Mouse (Mus musculus) CH12.LX (cell line): Measurements from ENCODE around the gene Spice1. TPM values are rescaled to one million over a fixed set of nuclear protein-coding genes. Genes with fewer than 3 reads are reported as not detected.
A peak's percentile ranks its signal among the peaks of the same experiment; 100 is the strongest.

Experiments used
- DNase-seq: peaks from one replicate; pipeline ENCODE4 v3.0.0-alpha.2; 2013; ENCODE audit errors: extremely low read depth
- H3K27ac ChIP-seq: 2 replicates; pipeline ENCODE4 v1.5.1; 2012; ENCODE audit warnings: low read depth, mild to moderate bottlenecking, control low read depth, moderate library complexity; ENCODE audit not compliant: insufficient read depth
- H3K27me3 ChIP-seq: replicated peaks from 2 replicates; pipeline ENCODE3; 2012; ENCODE audit warnings: inconsistent platforms
- H3K36me3 ChIP-seq, 2 experiments: replicated peaks in 1 of 2; 2 replicates each; pipeline versions ENCODE3 to v1.6.1; 2012; ENCODE audit warnings: inconsistent platforms in 1 of 2, low read length in 1 of 2, mild to moderate bottlenecking in 1 of 2, mixed read lengths in 1 of 2, moderate library complexity in 1 of 2; ENCODE audit not compliant: control insufficient read depth in 1 of 2, insufficient read depth in 1 of 2
- H3K4me1 ChIP-seq, 2 experiments: 2 replicates each; pipeline ENCODE4 v1.6.1; 2012; ENCODE audit warnings: inconsistent platforms in 1 of 2, moderate library complexity in 1 of 2; ENCODE audit not compliant: insufficient read depth in 2 of 2, control insufficient read depth in 1 of 2
- H3K4me2 ChIP-seq: 2 replicates; pipeline ENCODE4 v1.6.1; 2012; ENCODE audit warnings: low read depth, mild to moderate bottlenecking, control low read depth; ENCODE audit not compliant: poor library complexity, insufficient read depth, severe bottlenecking
- H3K4me3 ChIP-seq, 3 experiments: fragments of 150-350 bp in 1 of 3; sonication (generic) in 1 of 3; replicated peaks in 1 of 3; 2 replicates each; pipeline versions ENCODE3 to v1.5.1; 2011 to 2012; ENCODE audit warnings: low read depth in 2 of 3, low read length in 2 of 3, mild to moderate bottlenecking in 2 of 3, moderate library complexity in 2 of 3, control low read depth in 1 of 3, improper control_type of control experiment in 1 of 3, inconsistent platforms in 1 of 3, mixed read lengths in 1 of 3; ENCODE audit not compliant: poor library complexity in 1 of 3
- H3K79me2 ChIP-seq: replicated peaks from 2 replicates; pipeline ENCODE4 v1.6.1; 2012; ENCODE audit warnings: mild to moderate bottlenecking, moderate library complexity; ENCODE audit not compliant: control insufficient read depth, poor library complexity, insufficient read depth, severe bottlenecking; ENCODE audit errors: extremely low read depth
- H3K9ac ChIP-seq: 2 replicates; pipeline ENCODE4 v1.6.1; 2012; ENCODE audit warnings: low read depth, mild to moderate bottlenecking, control low read depth, moderate library complexity; ENCODE audit not compliant: insufficient read depth
- H3K9me3 ChIP-seq: replicated peaks from 2 replicates; pipeline ENCODE3; 2012; ENCODE audit warnings: low read length, inconsistent platforms, mixed read lengths
- CHD1 ChIP-seq: IDR thresholded peaks from 2 replicates; pipeline ENCODE4 v1.6.1; 2012; ENCODE audit warnings: low read depth, low read length, improper control_type of control experiment, inconsistent platforms
- CHD2 ChIP-seq: IDR thresholded peaks from 2 replicates; pipeline ENCODE4 v1.6.1; 2011; ENCODE audit warnings: low read length, improper control_type of control experiment
- CTCF ChIP-seq, 2 experiments: IDR thresholded peaks in 1 of 2; conservative IDR thresholded peaks in 1 of 2; 2 replicates each; pipeline ENCODE4 v1.5.1; 2011 to 2012; ENCODE audit warnings: low read depth in 2 of 2, low read length in 2 of 2, improper control_type of control experiment in 1 of 2, inconsistent platforms in 1 of 2, mild to moderate bottlenecking in 1 of 2, moderate library complexity in 1 of 2
- E2F4 ChIP-seq: IDR thresholded peaks from 2 replicates; pipeline ENCODE4 v1.6.1; 2011; ENCODE audit warnings: low read depth, low read length, improper control_type of control experiment; ENCODE audit not compliant: insufficient replicate concordance
- EP300 ChIP-seq: IDR thresholded peaks from 2 replicates; pipeline ENCODE4 v1.6.1; 2011; ENCODE audit warnings: low read length, improper control_type of control experiment
- ETS1 ChIP-seq: conservative IDR thresholded peaks from 2 replicates; pipeline ENCODE4 v1.6.1; 2012; ENCODE audit warnings: low read depth, mild to moderate bottlenecking, inconsistent platforms, low read length, improper control_type of control experiment, moderate library complexity
- GABPA ChIP-seq: IDR thresholded peaks from 2 replicates; pipeline ENCODE4 v1.6.1; 2012; ENCODE audit warnings: low read depth, low read length, improper control_type of control experiment, inconsistent platforms; ENCODE audit not compliant: insufficient replicate concordance
- HCFC1 ChIP-seq: IDR thresholded peaks from 2 replicates; pipeline ENCODE4 v1.6.1; 2012; ENCODE audit warnings: low read depth, mild to moderate bottlenecking, inconsistent platforms, low read length, improper control_type of control experiment
- IRF4 ChIP-seq: IDR thresholded peaks from 2 replicates; pipeline ENCODE4 v1.6.1; 2014; ENCODE audit warnings: low read depth, mild to moderate bottlenecking, inconsistent platforms, low read length, improper control_type of control experiment
- MAFK ChIP-seq: IDR thresholded peaks from 2 replicates; pipeline ENCODE4 v1.6.1; 2011; ENCODE audit warnings: low read length, improper control_type of control experiment; ENCODE audit not compliant: insufficient replicate concordance
- MAX ChIP-seq: IDR thresholded peaks from 2 replicates; pipeline ENCODE4 v1.6.1; 2011; ENCODE audit warnings: low read length, improper control_type of control experiment
- MAZ ChIP-seq: IDR thresholded peaks from 2 replicates; pipeline ENCODE4 v1.6.1; 2012; ENCODE audit warnings: low read depth, mild to moderate bottlenecking, inconsistent platforms, low read length, improper control_type of control experiment, moderate library complexity
- MEF2A ChIP-seq: IDR thresholded peaks from 2 replicates; pipeline ENCODE4 v1.6.1; 2014; ENCODE audit warnings: low read depth, mild to moderate bottlenecking, inconsistent platforms, low read length, improper control_type of control experiment, borderline replicate concordance
- MXI1 ChIP-seq: IDR thresholded peaks from 2 replicates; pipeline ENCODE4 v1.6.1; 2011; ENCODE audit warnings: mild to moderate bottlenecking, low read depth, low read length, improper control_type of control experiment
- MYC ChIP-seq: IDR thresholded peaks from 2 replicates; pipeline ENCODE4 v1.6.1; 2011; ENCODE audit warnings: low read depth, mild to moderate bottlenecking, improper control_type of control experiment, low read length
- NELFE ChIP-seq: IDR thresholded peaks from 2 replicates; pipeline ENCODE4 v1.6.1; 2011; ENCODE audit warnings: low read depth, low read length, improper control_type of control experiment
- NRF1 ChIP-seq: IDR thresholded peaks from 2 replicates; pipeline ENCODE4 v1.6.1; 2014; ENCODE audit warnings: low read depth, mild to moderate bottlenecking, inconsistent platforms, low read length, improper control_type of control experiment, moderate library complexity
- PAX5 ChIP-seq: IDR thresholded peaks from 2 replicates; pipeline ENCODE4 v1.6.1; 2012; ENCODE audit warnings: low read length, inconsistent platforms, mixed read lengths
- POLR2A ChIP-seq: IDR thresholded peaks from 2 replicates; pipeline ENCODE4 v1.6.1; 2011; ENCODE audit warnings: low read depth, mild to moderate bottlenecking, improper control_type of control experiment, low read length
- POLR2AphosphoS2 ChIP-seq: IDR thresholded peaks from 2 replicates; pipeline ENCODE4 v1.6.1; 2011; ENCODE audit warnings: low read depth, low read length, improper control_type of control experiment
- RAD21 ChIP-seq: IDR thresholded peaks from 2 replicates; pipeline ENCODE4 v1.6.1; 2011; ENCODE audit warnings: low read depth, mild to moderate bottlenecking, low read length, improper control_type of control experiment, moderate library complexity
- RCOR1 ChIP-seq: conservative IDR thresholded peaks from 2 replicates; pipeline ENCODE4 v1.6.1; 2012; ENCODE audit warnings: low read depth, mild to moderate bottlenecking, inconsistent platforms, low read length, improper control_type of control experiment
- SIN3A ChIP-seq: IDR thresholded peaks from 2 replicates; pipeline ENCODE4 v1.6.1; 2012; ENCODE audit warnings: low read length, improper control_type of control experiment, inconsistent platforms
- TBP ChIP-seq: conservative IDR thresholded peaks from 2 replicates; pipeline ENCODE4 v1.6.1; 2011; ENCODE audit warnings: low read depth, low read length, improper control_type of control experiment
- USF1 ChIP-seq: IDR thresholded peaks from 2 replicates; pipeline ENCODE4 v1.6.1; 2014; ENCODE audit warnings: low read depth, mild to moderate bottlenecking, inconsistent platforms, low read length, improper control_type of control experiment
- USF2 ChIP-seq: conservative IDR thresholded peaks from 2 replicates; pipeline ENCODE4 v1.6.1; 2011; ENCODE audit warnings: low read depth, low read length, improper control_type of control experiment
- ZC3H11A ChIP-seq: IDR thresholded peaks from 2 replicates; pipeline ENCODE4 v1.6.1; 2012; ENCODE audit warnings: low read depth, mild to moderate bottlenecking, inconsistent platforms, low read length, improper control_type of control experiment
- ZKSCAN1 ChIP-seq: IDR thresholded peaks from 2 replicates; pipeline ENCODE4 v1.6.1; 2012; ENCODE audit warnings: low read depth, inconsistent platforms, low read length, improper control_type of control experiment, borderline replicate concordance
- ZMIZ1 ChIP-seq: IDR thresholded peaks from 2 replicates; pipeline ENCODE4 v1.6.1; 2012; ENCODE audit warnings: low read depth, mild to moderate bottlenecking, inconsistent platforms, low read length, improper control_type of control experiment
- ZNF384 ChIP-seq: IDR thresholded peaks from 2 replicates; pipeline ENCODE4 v1.6.1; 2012; ENCODE audit warnings: low read depth, low read length, improper control_type of control experiment, inconsistent platforms
- dilution Hi-C: fragments of 300-500 bp; cut with MboI; formaldehyde crosslinking; loops from 2 replicates; pipeline ENCODE4 v1.14.3; 2020; ENCODE audit warnings: low sequenced_read_pairs; ENCODE audit not compliant: extremely low pct_unique_long_range_greater_than_20kb, extremely low pct_ligation_motif_present
- in situ Hi-C: fragments of 300-500 bp; cut with MboI; formaldehyde crosslinking; loops from 3 replicates; pipeline ENCODE4 v1.14.3; 2019; ENCODE audit warnings: low sequenced_read_pairs, low pct_ligation_motif_present, low pct_unique_long_range_greater_than_20kb, mixed read lengths
- polyA plus RNA-seq: library from polyadenylated mRNA; unstranded; fragments of >175 nt; gene quantifications from 2 replicates; pipeline ENCODE4 v1.2.1, GENCODE M21; 2012; ENCODE audit warnings: low read depth; ENCODE audit not compliant: insufficient read length
- total RNA-seq, 2 experiments: library from RNA; depleted of rRNA; stranded (reverse); fragments of 300-350 nt in 1 of 2; fragments of >200 nt in 1 of 2; gene quantifications; 2 replicates each; pipeline ENCODE4 v1.2.3; 2012 to 2014

Spice1 gene
- total and polyA plus RNA-seq, 3 experiments = 12.1 to 19.6 (median 15.7) TPM

- no peak overlapping the region for H3K9ac ChIP-seq
- H3K79me2 ChIP-seq = no peaks in the 10 kb centered on the region
- in situ Hi-C loops = no loop called here
- TF ChIP-seq RAD21 = no peak
- TF ChIP-seq NRF1 = no peak
- TF ChIP-seq GABPA = no peak
- TF ChIP-seq CHD2 = no peak
- TF ChIP-seq ETS1 = no peak
- TF ChIP-seq HCFC1 = no peak
- no peak for TF ChIP-seq PAX5
- no peak for TF ChIP-seq E2F4
- TF ChIP-seq USF1 = no peak
- no peak for TF ChIP-seq TBP
- TF ChIP-seq CHD1 = no peak
- no peak for DNase-seq
- peaks cover 11 to 59% of the 10 kb centered on the region in 2 experiments for H3K36me3 ChIP-seq
- H3K4me2 ChIP-seq = no peak overlapping the region
- no peaks in the 10 kb centered on the region for H3K4me1 ChIP-seq
- no peak overlapping the region for H3K27ac ChIP-seq
- no peaks in the 10 kb centered on the region for H3K27me3 ChIP-seq
- H3K4me3 ChIP-seq = no peak overlapping the region
- dilution Hi-C loops = no loop called here
- no peaks in the 10 kb centered on the region for H3K9me3 ChIP-seq
These were observed 37.3 kb downstream of the Spice1 start for GRCm38 (mm10) chr16:44384251-44384650.

GRCm38 (mm10) chr16:44391877-44392548 lies 45.1 kb downstream of the Spice1 start:
- peak overlapping the region; percentile 57; the same call in 1 of the 2 replicates for H3K4me2 ChIP-seq
- no peaks in the 10 kb centered on the region for H3K79me2 ChIP-seq
- no peak overlapping the region for H3K4me3 ChIP-seq
- in situ Hi-C loops (no loop called here), dilution Hi-C loops (no loop called here)
- H3K36me3 ChIP-seq = peaks cover 0 to 24% of the 10 kb centered on the region in 2 experiments
- no peaks in the 10 kb centered on the region for H3K27me3 ChIP-seq
- peaks cover 0 to 10% of the 10 kb centered on the region in 2 experiments; a peak in 3 of 4 replicates for H3K4me1 ChIP-seq
- H3K9me3 ChIP-seq = peaks cover 6% of the 10 kb centered on the region
- H3K27ac ChIP-seq = no peak overlapping the region
- DNase-seq = peak; percentile 77
- H3K9ac ChIP-seq = peak overlapping the region; percentile 22; the same call in 1 of the 2 replicates
- TF ChIP-seq MYC (peak; percentile 95), USF2 (no peak), TBP (0 out of 2 replicates have a peak, but pooled peaks have one; percentile 13), CHD2 (peak; percentile 29; the same call in 1 of the 2 replicates), PAX5 (no peak), GABPA (no peak), MAX (peak; percentile 95), ZMIZ1 (no peak), NELFE (peak; percentile 73), CTCF (conservative IDR thresholded peaks at IDR 0.05 in 1 of 2, IDR thresholded peaks at IDR 0.05 in 1 of 2; ENCODE audit: low read depth in 2 of 2, low read length in 2 of 2) (peak; percentile 91 to 94), NRF1 (peak; percentile 31; the same call in 1 of the 2 replicates), RAD21 (peak; percentile 76), ZNF384 (no peak), SIN3A (0 out of 2 replicates have a peak, but pooled peaks have one; percentile 22), IRF4 (peak; percentile 54), EP300 (no peak), ZKSCAN1 (no peak), HCFC1 (peak; percentile 69), MAFK (no peak), POLR2AphosphoS2 (no peak), POLR2A (peak; percentile 39; the same call in 1 of the 2 replicates), MEF2A (peak; percentile 55; the same call in 1 of the 2 replicates), MXI1 (no peak; the same call in 1 of the 2 replicates), MAZ (0 out of 2 replicates have a peak, but pooled peaks have one; percentile 59), ZC3H11A (peak; percentile 1; the same call in 1 of the 2 replicates), E2F4 (no peak), RCOR1 (0 out of 2 replicates have a peak, but pooled peaks have one; percentile 59), CHD1 (no peak)
